Mouse (Mus musculus): ENCODE results near the gene Kirrel3.

DNA sequence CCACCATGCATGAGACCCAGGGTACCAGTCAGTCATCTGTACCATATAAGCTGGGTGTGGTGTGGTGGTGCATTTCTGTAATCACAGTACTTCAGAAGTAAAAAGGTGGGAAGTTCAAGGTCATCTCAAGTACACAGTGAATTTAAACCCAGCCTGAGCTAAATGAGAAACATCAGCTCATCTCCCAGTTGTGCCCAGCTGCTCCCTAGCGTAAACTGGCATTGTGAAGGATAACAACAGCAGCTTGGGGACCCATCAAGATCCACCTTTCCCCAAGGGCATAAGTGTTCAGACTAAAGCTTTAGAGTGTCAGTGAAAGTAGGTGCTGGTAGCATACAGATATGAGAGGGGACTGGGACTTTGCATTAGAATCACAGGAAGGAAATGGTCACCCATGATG lies 488.6 kb downstream of the Kirrel3 start:
- TF ChIP-seq CTCF (IDR thresholded peaks at IDR 0.05): no peak
- no peak for TF ChIP-seq EP300 (IDR thresholded peaks at IDR 0.05)

All from lung, postnatal 0 days (tissue).